Mouse (Mus musculus) hindbrain, embryonic 11.5 days (tissue): ENCODE data around the gene Csrp1. TPM values are rescaled to one million over a fixed set of nuclear protein-coding genes. Genes with fewer than 3 reads are reported as not detected.

ENCODE experiments used
- polyA plus RNA-seq: library from polyadenylated mRNA; unstranded; fragments of >200 nt; fragmentation: Nextera tagmentation; extraction: Ambion mirVana; gene quantifications from 2 replicates; pipeline ENCODE4 v1.2.1, GENCODE M21; 2014

The Csrp1 gene
- polyA plus RNA-seq, 1 experiment from 2014 or later, result 42.8 TPM

Other genes with a start within 250 kb of the Csrp1 start
- gene Nav1, start 112.8 kb upstream of the Csrp1 start, polyA plus RNA-seq, result 16.9 and 21.0 TPM in 2 replicates
- gene Phlda3, start 46.1 kb downstream of the Csrp1 start, polyA plus RNA-seq, result 18.2 and 18.6 TPM in 2 replicates
- gene Tnni1, start 59.4 kb downstream of the Csrp1 start, polyA plus RNA-seq, result 6.0 and 11.3 TPM in 2 replicates
- 0.96 and 1.3 TPM in 2 replicates for gene Lad1, start 98.5 kb downstream of the Csrp1 start, polyA plus RNA-seq
- gene Tnnt2, start 116.3 kb downstream of the Csrp1 start, polyA plus RNA-seq, result 2.0 and 3.3 TPM in 2 replicates
- 0.08 and 0.22 TPM in 2 replicates for gene Pkp1, start 199.1 kb downstream of the Csrp1 start, polyA plus RNA-seq